Mouse (Mus musculus): ENCODE results near the gene Htr3a. TPM values are rescaled to one million over a fixed set of nuclear protein-coding genes. Genes with fewer than 3 reads are reported as not detected.

The Htr3a gene
- polyA plus RNA-seq, 1 experiment from 2014 or later = 0.14 TPM

DNA sequence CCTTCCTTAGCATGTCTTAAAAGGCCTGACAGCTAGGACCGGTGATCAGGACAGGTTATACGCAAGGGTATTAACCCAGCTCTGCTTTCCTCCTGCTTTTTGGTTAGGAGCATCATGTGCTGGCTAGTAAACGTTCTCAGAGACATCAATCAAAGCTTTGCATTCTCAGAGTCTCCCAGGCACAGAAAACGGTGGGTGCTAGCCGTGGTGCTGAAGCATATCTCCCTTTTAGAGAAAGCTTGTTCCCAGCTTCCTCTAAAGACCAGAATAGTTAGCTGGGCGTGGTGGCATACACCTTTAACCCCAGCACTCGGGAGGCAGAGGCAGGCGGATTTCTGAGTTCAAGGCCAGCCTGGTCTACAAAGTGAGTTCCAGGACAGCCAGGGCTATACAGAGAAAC is 12.3 kb downstream of the Htr3a start:
- Histone ChIP-seq H3K4me2 (no peak overlapping the region), H3K36me3 (ENCODE audit: control insufficient read depth, insufficient read depth, low read length) (no peaks in the 10 kb centered on the region), H3K27ac (ENCODE audit: low read depth, low read length) (no peak overlapping the region), H3K9me3 (replicated peaks; ENCODE audit: control insufficient read depth, low read length) (no peaks in the 10 kb centered on the region), H3K4me3 (ENCODE audit: low read depth, low read length) (no peak overlapping the region), H3K4me1 (ENCODE audit: control insufficient read depth, insufficient read depth, low read length) (no peaks in the 10 kb centered on the region), H3K27me3 (ENCODE audit: control insufficient read depth, insufficient read depth, low read length) (peaks cover 9% of the 10 kb centered on the region), H3K9ac (ENCODE audit: low read depth, low read length) (no peak overlapping the region)
- 15% methylated on average over 8 of the region's 8 CpGs for WGBS (ENCODE audit: insufficient replicate concordance)
- ATAC-seq (replicated peaks; ENCODE audit: insufficient number of reproducible peaks, low FRiP score, low TSS enrichment) = no peak

DNA sequence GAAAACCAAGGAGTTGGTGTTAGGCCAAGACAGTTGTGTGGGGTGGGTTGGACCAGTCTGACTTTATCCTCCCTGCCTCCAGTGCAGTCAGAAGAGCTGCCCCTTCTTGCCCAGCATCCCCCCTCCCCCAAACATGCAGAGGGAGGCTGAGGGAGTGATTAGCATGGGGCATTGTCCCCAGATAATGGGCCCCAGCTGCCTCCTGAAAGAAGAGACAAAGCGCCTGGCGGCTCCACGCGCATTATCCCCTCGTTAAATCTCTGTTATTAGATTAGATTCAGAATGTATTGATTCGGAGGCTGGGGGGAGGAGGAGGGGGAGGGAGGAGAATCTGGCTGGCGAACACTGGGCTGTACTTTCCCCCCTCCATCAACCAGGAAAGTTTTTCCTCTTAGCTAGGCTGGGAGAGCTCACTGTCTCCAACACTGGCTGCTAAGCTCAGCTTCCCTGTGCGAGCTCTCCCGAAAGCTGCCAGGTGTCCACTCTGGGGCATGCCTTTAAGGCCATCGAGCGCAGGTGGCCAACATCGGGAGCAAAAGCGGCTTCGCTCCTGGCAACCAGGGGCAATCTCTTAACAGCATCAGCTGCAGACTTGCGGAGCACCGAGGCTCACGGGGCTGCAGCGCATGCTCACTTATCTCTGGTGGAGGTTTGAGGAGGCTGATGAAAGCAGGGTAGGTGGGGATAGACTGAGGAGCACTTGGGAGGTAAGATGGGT is 14.9 kb downstream of the Htr3a start:
- 35% methylated on average over 18 of the region's 18 CpGs for WGBS (ENCODE audit: insufficient replicate concordance)
- peaks cover 9% of the 10 kb centered on the region for H3K27me3 ChIP-seq (ENCODE audit: control insufficient read depth, insufficient read depth, low read length)
- no peak for ATAC-seq (replicated peaks; ENCODE audit: insufficient number of reproducible peaks, low FRiP score, low TSS enrichment)

DNA sequence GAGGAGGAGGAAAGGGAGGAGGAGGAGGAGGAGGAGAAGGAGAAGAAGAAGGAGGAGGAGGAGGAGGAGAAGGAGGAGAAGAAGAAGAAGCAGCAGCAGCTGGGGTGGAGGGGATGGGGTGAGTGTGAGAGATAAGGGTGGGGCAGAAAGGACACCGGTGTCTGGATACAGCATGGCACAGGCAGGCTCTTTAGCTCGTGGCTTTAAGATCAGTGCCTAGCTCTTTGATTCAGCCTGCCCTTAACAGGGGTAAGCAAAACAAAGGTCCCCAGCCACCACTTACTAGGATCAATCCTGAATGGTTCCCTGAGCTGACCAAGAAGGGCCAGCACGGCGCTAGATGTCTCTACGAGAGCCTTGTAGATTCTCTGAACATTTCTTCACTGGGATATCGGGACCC is 16.1 kb downstream of the Htr3a start:
- WGBS (ENCODE audit: insufficient replicate concordance) = 61% methylated on average over 6 of the region's 6 CpGs
- no peaks in the 10 kb centered on the region for H3K36me3 ChIP-seq (ENCODE audit: control insufficient read depth, insufficient read depth, low read length)
- H3K27ac ChIP-seq (ENCODE audit: low read depth, low read length) = no peak overlapping the region
- no peaks in the 10 kb centered on the region for H3K9me3 ChIP-seq (replicated peaks; ENCODE audit: control insufficient read depth, low read length)
- peaks cover 9% of the 10 kb centered on the region for H3K27me3 ChIP-seq (ENCODE audit: control insufficient read depth, insufficient read depth, low read length)
- no peak overlapping the region for H3K4me3 ChIP-seq (ENCODE audit: low read depth, low read length)
- H3K4me1 ChIP-seq (ENCODE audit: control insufficient read depth, insufficient read depth, low read length) = no peaks in the 10 kb centered on the region
- H3K9ac ChIP-seq (ENCODE audit: low read depth, low read length) = no peak overlapping the region
- H3K4me2 ChIP-seq = no peak overlapping the region
- ATAC-seq (replicated peaks; ENCODE audit: insufficient number of reproducible peaks, low FRiP score, low TSS enrichment) = no peak

More for the DNA sequence above, 14.9 kb downstream of the Htr3a start:
- H3K9ac ChIP-seq (ENCODE audit: low read depth, low read length) = no peak overlapping the region
- no peak overlapping the region for H3K4me2 ChIP-seq
- no peaks in the 10 kb centered on the region for H3K36me3 ChIP-seq (ENCODE audit: control insufficient read depth, insufficient read depth, low read length)
- no peak overlapping the region for H3K4me3 ChIP-seq (ENCODE audit: low read depth, low read length)
- H3K9me3 ChIP-seq (replicated peaks; ENCODE audit: control insufficient read depth, low read length) = no peaks in the 10 kb centered on the region
- H3K4me1 ChIP-seq (ENCODE audit: control insufficient read depth, insufficient read depth, low read length) = no peaks in the 10 kb centered on the region
- no peak overlapping the region for H3K27ac ChIP-seq (ENCODE audit: low read depth, low read length)

- 29% methylated on average over 3 of the region's 3 CpGs for WGBS (ENCODE audit: insufficient replicate concordance)
- H3K36me3 ChIP-seq (ENCODE audit: control insufficient read depth, insufficient read depth, low read length) = no peaks in the 10 kb centered on the region
- H3K4me3 ChIP-seq (ENCODE audit: low read depth, low read length) = no peak overlapping the region
- H3K9ac ChIP-seq (ENCODE audit: low read depth, low read length) = no peak overlapping the region
- ATAC-seq (replicated peaks; ENCODE audit: insufficient number of reproducible peaks, low FRiP score, low TSS enrichment) = no peak
- H3K27me3 ChIP-seq (ENCODE audit: control insufficient read depth, insufficient read depth, low read length) = peaks cover 9% of the 10 kb centered on the region
- H3K4me2 ChIP-seq = no peak overlapping the region
- H3K27ac ChIP-seq (ENCODE audit: low read depth, low read length) = no peak overlapping the region
- H3K4me1 ChIP-seq (ENCODE audit: control insufficient read depth, insufficient read depth, low read length) = no peaks in the 10 kb centered on the region
- no peaks in the 10 kb centered on the region for H3K9me3 ChIP-seq (replicated peaks; ENCODE audit: control insufficient read depth, low read length)
Observed at GRCm38 (mm10) chr9:48893986-48894385, 16.9 kb downstream of the Htr3a start.

DNA sequence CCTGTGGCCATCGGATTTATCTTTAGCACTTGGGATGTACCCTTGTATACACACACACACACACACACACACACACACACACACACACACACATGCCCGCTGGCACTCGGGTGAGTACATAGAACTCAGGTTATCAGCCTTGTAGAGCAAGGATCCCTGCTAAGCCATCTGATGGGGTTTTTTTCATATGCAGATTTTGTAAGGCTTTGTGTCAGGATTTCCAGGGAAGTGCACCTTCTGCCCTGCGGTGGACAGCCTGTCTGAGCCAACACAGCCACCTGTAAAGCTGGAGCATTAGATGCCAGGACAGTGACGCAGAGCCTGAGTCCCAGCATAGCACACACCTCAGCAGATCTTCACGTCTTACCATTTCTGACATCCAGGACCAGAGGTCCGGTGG is 21.8 kb downstream of the Htr3a start:
- Histone ChIP-seq H3K36me3 (ENCODE audit: control insufficient read depth, insufficient read depth, low read length) (no peaks in the 10 kb centered on the region), H3K27me3 (ENCODE audit: control insufficient read depth, insufficient read depth, low read length) (no peaks in the 10 kb centered on the region; the same call in 1 of the 2 replicates), H3K4me2 (no peak overlapping the region), H3K4me1 (ENCODE audit: control insufficient read depth, insufficient read depth, low read length) (no peaks in the 10 kb centered on the region), H3K9ac (ENCODE audit: low read depth, low read length) (no peak overlapping the region), H3K4me3 (ENCODE audit: low read depth, low read length) (no peak overlapping the region), H3K27ac (ENCODE audit: low read depth, low read length) (no peak overlapping the region), H3K9me3 (replicated peaks; ENCODE audit: control insufficient read depth, low read length) (no peaks in the 10 kb centered on the region)
- WGBS (ENCODE audit: insufficient replicate concordance) = 69% methylated on average over 7 of the region's 7 CpGs
- ATAC-seq (replicated peaks; ENCODE audit: insufficient number of reproducible peaks, low FRiP score, low TSS enrichment) = no peak

GRCm38 (mm10) chr9:48872896-48873295 is 38.0 kb downstream of the Htr3a start:
- Histone ChIP-seq H3K4me3 (ENCODE audit: low read depth, low read length) (no peak overlapping the region), H3K9me3 (replicated peaks; ENCODE audit: control insufficient read depth, low read length) (no peaks in the 10 kb centered on the region), H3K36me3 (ENCODE audit: control insufficient read depth, insufficient read depth, low read length) (no peaks in the 10 kb centered on the region), H3K4me2 (no peak overlapping the region), H3K27me3 (ENCODE audit: control insufficient read depth, insufficient read depth, low read length) (no peaks in the 10 kb centered on the region; the same call in 1 of the 2 replicates), H3K4me1 (ENCODE audit: control insufficient read depth, insufficient read depth, low read length) (no peaks in the 10 kb centered on the region), H3K9ac (ENCODE audit: low read depth, low read length) (no peak overlapping the region), H3K27ac (ENCODE audit: low read depth, low read length) (no peak overlapping the region)
- 75% methylated on average over 8 of the region's 8 CpGs for WGBS (ENCODE audit: insufficient replicate concordance)
- ATAC-seq (replicated peaks; ENCODE audit: insufficient number of reproducible peaks, low FRiP score, low TSS enrichment) = no peak

GRCm38 (mm10) chr9:48866523-48867121 is 44.3 kb downstream of the Htr3a start:
- H3K4me3 ChIP-seq (ENCODE audit: low read depth, low read length) = no peak overlapping the region
- ATAC-seq (replicated peaks; ENCODE audit: insufficient number of reproducible peaks, low FRiP score, low TSS enrichment) = no peak
- no peak overlapping the region for H3K9ac ChIP-seq (ENCODE audit: low read depth, low read length)
- H3K4me1 ChIP-seq (ENCODE audit: control insufficient read depth, insufficient read depth, low read length) = no peaks in the 10 kb centered on the region
- H3K9me3 ChIP-seq (replicated peaks; ENCODE audit: control insufficient read depth, low read length) = no peaks in the 10 kb centered on the region
- H3K36me3 ChIP-seq (ENCODE audit: control insufficient read depth, insufficient read depth, low read length) = no peaks in the 10 kb centered on the region
- no peak overlapping the region for H3K4me2 ChIP-seq
- WGBS (ENCODE audit: insufficient replicate concordance) = 77% methylated on average over 12 of the region's 12 CpGs
- no peak overlapping the region for H3K27ac ChIP-seq (ENCODE audit: low read depth, low read length)
- H3K27me3 ChIP-seq (ENCODE audit: control insufficient read depth, insufficient read depth, low read length) = no peaks in the 10 kb centered on the region; the same call in 1 of the 2 replicates

- no peak overlapping the region for H3K4me3 ChIP-seq (ENCODE audit: low read depth, low read length)
- H3K27ac ChIP-seq (ENCODE audit: low read depth, low read length) = no peak overlapping the region
- H3K4me2 ChIP-seq = no peak overlapping the region
- peaks cover 2% of the 10 kb centered on the region; the same call in 1 of the 2 replicates for H3K27me3 ChIP-seq (ENCODE audit: control insufficient read depth, insufficient read depth, low read length)
- no peaks in the 10 kb centered on the region for H3K36me3 ChIP-seq (ENCODE audit: control insufficient read depth, insufficient read depth, low read length)
- H3K9me3 ChIP-seq (replicated peaks; ENCODE audit: control insufficient read depth, low read length) = no peaks in the 10 kb centered on the region
- no peak overlapping the region for H3K9ac ChIP-seq (ENCODE audit: low read depth, low read length)
- 64% methylated on average over 9 of the region's 9 CpGs for WGBS (ENCODE audit: insufficient replicate concordance)
- 0 out of 2 replicates have a peak, but pooled peaks cover 3% of the 10 kb centered on the region for H3K4me1 ChIP-seq (ENCODE audit: control insufficient read depth, insufficient read depth, low read length)
- no peak for ATAC-seq (replicated peaks; ENCODE audit: insufficient number of reproducible peaks, low FRiP score, low TSS enrichment)
Observed at GRCm38 (mm10) chr9:48865235-48865634, 45.7 kb downstream of the Htr3a start.

Data from heart, embryonic 11.5 days (tissue).